Mouse (Mus musculus): ENCODE results near the gene Gm28363. TPM values are rescaled to one million over a fixed set of nuclear protein-coding genes. Genes with fewer than 3 reads are reported as not detected.

Gm28363 gene
- not detected for polyA plus RNA-seq (2017; shearing (Covaris generic))

GRCm38 (mm10) chr1:117696831-117697230 lies at the start of gene Gm28363:
Gene Gm28363, plus strand, starts transcription at chr1:117697131.

Other genes starting within 250 kb of the Gm28363 start
- not detected for gene B020011L13Rik, start 84.0 kb downstream of the Gm28363 start, polyA plus RNA-seq (2017; shearing (Covaris generic))
- not detected for gene Gm28360, start 132.9 kb downstream of the Gm28363 start, polyA plus RNA-seq (2017; shearing (Covaris generic))
- not detected for gene Gm28168, start 230.9 kb downstream of the Gm28363 start, polyA plus RNA-seq (2017; shearing (Covaris generic))